Mouse (Mus musculus): Measurements from ENCODE around the gene Adam17. TPM values are rescaled to one million over a fixed set of nuclear protein-coding genes. Genes with fewer than 3 reads are reported as not detected.

Adam17 gene
- polyA plus RNA-seq, 1 experiment from 2014 or later, result 28.7 TPM

DNA sequence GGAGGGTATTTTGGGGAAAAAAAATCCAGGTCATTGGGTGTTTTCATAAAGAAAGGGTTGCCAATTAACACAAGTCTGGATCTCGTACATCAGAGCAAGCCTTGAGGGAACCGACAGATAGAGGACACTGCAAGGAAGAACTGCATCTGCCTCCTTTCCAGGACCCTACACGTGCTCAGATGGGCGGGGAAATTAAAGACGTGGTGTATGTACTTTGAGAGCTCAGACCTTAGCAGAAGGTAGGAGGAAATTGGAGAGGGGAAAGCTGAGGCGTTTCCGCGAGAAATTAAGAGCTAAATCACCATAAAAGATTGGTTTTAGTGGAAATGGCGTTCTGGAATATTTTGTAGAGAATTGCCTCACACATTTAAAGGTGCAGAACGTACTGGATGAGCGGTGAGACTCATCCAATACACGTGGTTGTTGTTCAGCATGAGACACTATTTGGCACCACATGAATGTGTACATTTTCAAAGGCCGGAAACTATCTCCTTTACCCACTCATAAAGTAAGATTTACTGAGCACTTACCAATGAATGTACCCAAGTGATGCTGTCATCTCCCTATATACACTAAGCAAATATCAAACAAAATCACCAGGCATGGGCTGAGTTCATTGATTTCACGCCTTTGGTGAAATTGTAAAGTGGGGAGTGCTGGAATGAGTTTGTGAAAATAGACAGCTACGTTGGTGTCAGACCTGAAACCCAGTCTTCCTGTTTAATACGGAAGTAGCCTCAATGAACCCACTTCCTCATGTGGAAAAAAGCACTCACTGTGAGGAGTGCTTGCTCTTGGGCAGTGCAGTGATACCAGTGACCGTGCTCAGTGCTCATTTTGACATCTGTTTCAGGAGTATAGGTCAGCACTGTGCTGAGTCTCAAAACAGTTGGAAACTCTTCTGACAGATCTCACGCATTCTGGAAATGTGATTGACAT lies 86.5 kb downstream of the Adam17 start:
- ATAC-seq (replicated peaks; ENCODE audit: insufficient number of reproducible peaks, low FRiP score, low TSS enrichment), result no peak
- Histone ChIP-seq H3K9ac (ENCODE audit: low read depth, low read length) (peak overlapping the region; percentile 95), H3K4me3 (ENCODE audit: low read depth, low read length) (peak overlapping the region; percentile 91), H3K27me3 (ENCODE audit: control insufficient read depth, insufficient read depth, low read length) (no peaks in the 10 kb centered on the region), H3K27ac (ENCODE audit: low read depth, low read length) (peak overlapping the region; percentile 86), H3K36me3 (ENCODE audit: control insufficient read depth, insufficient read depth, low read length) (0 out of 2 replicates have a peak, but pooled peaks cover 5% of the 10 kb centered on the region), H3K9me3 (replicated peaks; ENCODE audit: control insufficient read depth, low read length) (no peaks in the 10 kb centered on the region), H3K4me2 (peak overlapping the region; percentile 90), H3K4me1 (ENCODE audit: control insufficient read depth, insufficient read depth, low read length) (peaks cover 10% of the 10 kb centered on the region)
- WGBS (ENCODE audit: insufficient replicate concordance), result 35% methylated on average over 18 of the region's 18 CpGs

DNA sequence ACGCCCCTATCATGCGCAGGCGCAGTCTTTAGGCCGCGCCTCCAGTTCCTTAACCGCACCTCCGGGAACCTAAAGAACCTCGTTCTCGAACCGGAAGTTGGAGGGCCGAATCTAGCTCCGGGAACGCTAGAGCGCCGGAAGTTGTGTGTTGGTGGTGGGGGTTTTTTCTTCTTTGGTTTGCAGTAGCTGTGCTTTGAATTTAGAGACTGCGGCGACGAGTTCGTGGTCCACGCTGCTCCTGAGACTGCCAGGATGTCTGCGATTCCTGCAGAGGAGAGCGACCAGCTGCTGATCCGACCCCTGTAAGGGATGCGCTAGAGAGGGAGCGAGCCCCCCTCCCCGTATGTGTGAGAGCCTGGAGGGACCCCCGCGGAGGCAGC lies 87.2 kb downstream of the Adam17 start, which contains the start of gene Itgb1bp1:
Gene Itgb1bp1 (minus strand): TSS at position 42 of the 380 bp plus-strand sequence.
- under 1% methylated on average over 28 of the region's 28 CpGs for WGBS (ENCODE audit: insufficient replicate concordance)
- peak; percentile 92 for ATAC-seq (replicated peaks; ENCODE audit: insufficient number of reproducible peaks, low FRiP score, low TSS enrichment)
- Histone ChIP-seq H3K36me3 (ENCODE audit: control insufficient read depth, insufficient read depth, low read length) (no peaks in the 10 kb centered on the region), H3K9ac (ENCODE audit: low read depth, low read length) (peak within 1 kb of the TSS; percentile 95), H3K27ac (ENCODE audit: low read depth, low read length) (peak within 1 kb of the TSS; percentile 86), H3K4me1 (ENCODE audit: control insufficient read depth, insufficient read depth, low read length) (peaks cover 10% of the 10 kb centered on the region), H3K27me3 (ENCODE audit: control insufficient read depth, insufficient read depth, low read length) (no peaks in the 10 kb centered on the region), H3K4me2 (peak within 1 kb of the TSS; percentile 90), H3K4me3 (ENCODE audit: low read depth, low read length) (peak within 1 kb of the TSS; percentile 91), H3K9me3 (replicated peaks; ENCODE audit: control insufficient read depth, low read length) (no peaks in the 10 kb centered on the region)

DNA sequence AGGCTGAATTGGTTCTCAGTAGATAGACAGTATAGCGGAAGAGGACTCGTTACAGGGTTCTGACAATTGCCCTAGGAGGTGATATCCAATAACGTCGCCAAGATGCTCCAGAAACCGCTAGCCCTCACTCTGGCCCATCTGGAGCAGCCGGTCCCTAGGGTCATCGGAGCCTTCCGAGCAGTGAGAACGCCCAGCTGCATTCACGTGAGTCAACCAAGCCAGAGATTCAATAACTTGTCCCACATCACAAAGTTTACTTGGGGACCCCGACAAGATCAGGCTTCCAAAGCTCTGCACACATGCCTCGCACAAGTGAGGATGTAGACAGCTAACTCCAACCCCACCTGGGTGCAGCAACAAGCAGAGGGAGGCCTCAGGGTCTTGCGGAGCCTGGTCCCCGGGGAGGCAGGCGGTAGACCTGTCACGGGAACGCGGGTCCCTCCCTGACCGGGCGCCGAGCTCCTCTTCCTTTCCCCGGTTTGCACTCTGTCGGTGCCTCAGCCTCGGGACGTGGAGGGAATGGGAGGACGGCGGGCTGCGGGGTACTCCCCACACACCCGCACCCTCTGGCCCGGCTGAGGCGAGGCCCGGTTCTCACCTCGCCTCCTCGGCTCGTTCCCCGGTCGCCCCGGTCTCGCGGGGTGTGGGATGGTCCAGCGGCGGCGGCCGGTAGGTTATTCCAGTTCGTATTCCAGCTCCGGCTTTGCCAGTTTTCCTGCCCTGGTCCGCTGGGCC lies 87.8 kb downstream of the Adam17 start:
- Histone ChIP-seq H3K27me3 (ENCODE audit: control insufficient read depth, insufficient read depth, low read length) (no peaks in the 10 kb centered on the region), H3K4me3 (ENCODE audit: low read depth, low read length) (peak overlapping the region; percentile 91), H3K27ac (ENCODE audit: low read depth, low read length) (peak overlapping the region; percentile 86), H3K4me2 (peak overlapping the region; percentile 90), H3K36me3 (ENCODE audit: control insufficient read depth, insufficient read depth, low read length) (no peaks in the 10 kb centered on the region), H3K9ac (ENCODE audit: low read depth, low read length) (peak overlapping the region; percentile 72), H3K9me3 (replicated peaks; ENCODE audit: control insufficient read depth, low read length) (no peaks in the 10 kb centered on the region), H3K4me1 (ENCODE audit: control insufficient read depth, insufficient read depth, low read length) (peaks cover 10% of the 10 kb centered on the region)
- WGBS (ENCODE audit: insufficient replicate concordance), result under 1% methylated on average over 42 of the region's 47 CpGs
- peak; percentile 82 for ATAC-seq (replicated peaks; ENCODE audit: insufficient number of reproducible peaks, low FRiP score, low TSS enrichment)

DNA sequence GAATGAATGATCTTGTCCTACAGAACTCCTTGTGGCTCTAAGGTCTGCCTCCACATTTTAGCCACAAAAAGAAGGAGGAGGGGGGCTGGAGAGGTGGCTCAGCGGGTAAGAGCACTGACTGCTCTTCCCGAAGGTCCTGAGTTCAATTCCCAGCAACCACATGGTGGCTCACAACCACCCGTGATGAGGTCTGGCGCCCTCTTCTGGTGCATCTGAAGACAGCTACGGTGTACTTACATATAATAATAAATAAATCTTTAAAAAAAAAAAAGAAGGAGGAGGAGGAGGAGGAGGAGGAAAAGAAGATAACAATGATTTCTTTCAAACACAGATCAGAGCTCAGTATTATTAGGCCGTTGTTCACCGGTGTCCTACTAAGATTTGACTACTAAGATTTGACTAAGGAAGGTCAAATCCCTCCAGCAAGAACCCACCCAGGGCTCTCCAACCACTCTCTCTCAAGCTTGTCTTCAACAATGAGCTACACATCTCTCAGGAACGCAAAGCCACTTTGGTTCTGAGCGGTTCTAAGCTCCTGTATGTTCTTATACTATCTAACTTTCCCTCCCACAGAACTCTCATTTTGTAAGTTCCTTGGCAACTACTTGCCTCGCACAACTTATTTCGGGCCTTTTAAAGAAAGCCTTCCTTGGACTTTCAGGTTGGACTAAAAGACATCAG lies 88.5 kb downstream of the Adam17 start, which contains the start of gene Cpsf3:
Gene Cpsf3 (plus strand): TSS at position 631 of the 681 bp plus-strand sequence.
- H3K36me3 ChIP-seq (ENCODE audit: control insufficient read depth, insufficient read depth, low read length), result no peaks in the 10 kb centered on the region
- H3K4me2 ChIP-seq, result peak within 1 kb of the TSS; percentile 90
- H3K4me1 ChIP-seq (ENCODE audit: control insufficient read depth, insufficient read depth, low read length), result peaks cover 10% of the 10 kb centered on the region
- peak within 1 kb of the TSS; percentile 86 for H3K27ac ChIP-seq (ENCODE audit: low read depth, low read length)
- H3K27me3 ChIP-seq (ENCODE audit: control insufficient read depth, insufficient read depth, low read length), result no peaks in the 10 kb centered on the region
- H3K9me3 ChIP-seq (replicated peaks; ENCODE audit: control insufficient read depth, low read length), result no peaks in the 10 kb centered on the region
- peak within 1 kb of the TSS; percentile 95 for H3K9ac ChIP-seq (ENCODE audit: low read depth, low read length)
- ATAC-seq (replicated peaks; ENCODE audit: insufficient number of reproducible peaks, low FRiP score, low TSS enrichment), result no peak
- peak within 1 kb of the TSS; percentile 91 for H3K4me3 ChIP-seq (ENCODE audit: low read depth, low read length)
- WGBS (ENCODE audit: insufficient replicate concordance), result 49% methylated on average over 11 of the region's 11 CpGs

DNA sequence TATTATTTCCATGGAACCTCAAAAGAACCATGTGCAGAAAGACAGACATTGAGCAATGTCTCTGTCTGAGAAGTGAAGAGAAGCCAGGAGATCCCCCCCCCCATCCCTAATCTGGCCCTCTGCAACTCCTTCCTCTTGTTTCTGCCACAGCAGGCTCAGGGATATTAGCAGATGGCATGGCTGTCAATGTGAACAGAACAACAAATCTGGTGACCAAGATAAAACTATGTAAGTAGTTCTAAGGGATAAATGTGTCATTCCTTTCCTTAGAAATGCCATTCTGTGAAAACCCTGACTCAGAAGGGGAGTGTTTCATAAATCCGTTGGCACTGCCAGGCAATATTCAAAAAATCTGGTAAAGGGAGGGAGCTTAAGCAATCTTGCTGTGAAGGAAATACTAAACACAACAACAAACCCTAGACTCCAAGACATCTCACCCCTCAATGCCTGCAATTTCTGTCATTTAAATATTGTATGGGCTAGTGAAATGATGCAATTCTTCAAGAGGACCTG lies 96.0 kb downstream of the Adam17 start:
- Histone ChIP-seq H3K4me2 (no peak overlapping the region), H3K27me3 (ENCODE audit: control insufficient read depth, insufficient read depth, low read length) (no peaks in the 10 kb centered on the region), H3K9me3 (replicated peaks; ENCODE audit: control insufficient read depth, low read length) (no peaks in the 10 kb centered on the region), H3K36me3 (ENCODE audit: control insufficient read depth, insufficient read depth, low read length) (peaks cover 2% of the 10 kb centered on the region; the same call in 1 of the 2 replicates), H3K9ac (ENCODE audit: low read depth, low read length) (no peak overlapping the region), H3K4me1 (ENCODE audit: control insufficient read depth, insufficient read depth, low read length) (no peaks in the 10 kb centered on the region), H3K4me3 (ENCODE audit: low read depth, low read length) (no peak overlapping the region), H3K27ac (ENCODE audit: low read depth, low read length) (no peak overlapping the region)
- 77% methylated on average over 1 of the region's 1 CpGs for whole genome bisulfite sequencing (ENCODE audit: insufficient replicate concordance)
- no peak for ATAC-seq (replicated peaks; ENCODE audit: insufficient number of reproducible peaks, low FRiP score, low TSS enrichment)

DNA sequence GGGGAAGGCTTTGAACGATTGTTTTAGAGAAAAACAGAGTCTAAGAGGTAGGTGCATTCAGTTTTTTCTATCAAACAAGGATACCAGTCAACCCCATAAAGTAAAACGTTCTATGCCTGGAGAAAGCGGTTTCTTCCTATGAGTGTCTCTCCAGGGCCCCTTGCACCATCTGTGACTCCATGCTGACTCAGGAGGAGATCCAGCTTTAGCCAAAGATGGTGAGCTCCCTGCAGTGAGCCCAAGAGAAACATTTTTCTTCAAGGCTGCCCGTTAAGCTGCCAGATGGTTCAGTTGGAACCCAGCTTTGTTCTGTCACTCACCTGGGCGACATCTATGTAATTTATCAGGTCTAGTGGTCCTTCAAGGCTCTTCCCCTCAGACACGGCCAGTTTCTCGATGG lies 99.0 kb downstream of the Adam17 start:
- no peak overlapping the region for H3K4me3 ChIP-seq (ENCODE audit: low read depth, low read length)
- WGBS (ENCODE audit: insufficient replicate concordance), result 70% methylated on average over 7 of the region's 7 CpGs
- H3K9ac ChIP-seq (ENCODE audit: low read depth, low read length), result no peak overlapping the region
- H3K36me3 ChIP-seq (ENCODE audit: control insufficient read depth, insufficient read depth, low read length), result peaks cover 17% of the 10 kb centered on the region
- no peak for ATAC-seq (replicated peaks; ENCODE audit: insufficient number of reproducible peaks, low FRiP score, low TSS enrichment)
- H3K9me3 ChIP-seq (replicated peaks; ENCODE audit: control insufficient read depth, low read length), result no peaks in the 10 kb centered on the region
- no peaks in the 10 kb centered on the region for H3K4me1 ChIP-seq (ENCODE audit: control insufficient read depth, insufficient read depth, low read length)
- H3K4me2 ChIP-seq, result no peak overlapping the region
- no peak overlapping the region for H3K27ac ChIP-seq (ENCODE audit: low read depth, low read length)
- no peaks in the 10 kb centered on the region for H3K27me3 ChIP-seq (ENCODE audit: control insufficient read depth, insufficient read depth, low read length)

Data from heart, embryonic 11.5 days (tissue).